Mouse (Mus musculus) stomach, embryonic 14.5 days (tissue): ENCODE measurements around the gene Aqp6. TPM values are rescaled to one million over a fixed set of nuclear protein-coding genes. Genes with fewer than 3 reads are reported as not detected.
A peak's percentile ranks its signal among the peaks of the same experiment; 100 is the strongest.

Experiments used
- ATAC-seq: fragments of 200-750 bp; cut with Nextera tagmentation; 2 replicates; pipeline ENCODE4 v1.8.0; 2017; ENCODE audit warnings: low read depth, moderate TSS enrichment; ENCODE audit not compliant: insufficient number of reproducible peaks, insufficient read depth, low FRiP score
- H3K27ac ChIP-seq: fragments of 300-500 bp; sonication (generic); 2 replicates; pipeline ENCODE4 v1.5.1; 2014; ENCODE audit warnings: mild to moderate bottlenecking, low read length, moderate library complexity, mixed read lengths
- H3K27me3 ChIP-seq: fragments of 300-500 bp; sonication (generic); 2 replicates; pipeline ENCODE4 v1.6.1; 2014; ENCODE audit warnings: low read length, control low read depth, mixed read lengths; ENCODE audit not compliant: control insufficient read depth, insufficient read depth
- H3K36me3 ChIP-seq: fragments of 300-500 bp; sonication (generic); 2 replicates; pipeline ENCODE4 v1.6.1; 2014; ENCODE audit warnings: mild to moderate bottlenecking, control low read depth, low read length, moderate library complexity, mixed read lengths; ENCODE audit not compliant: control insufficient read depth, insufficient read depth
- H3K4me1 ChIP-seq: fragments of 300-500 bp; sonication (generic); 2 replicates; pipeline ENCODE4 v1.6.1; 2014; ENCODE audit warnings: low read length, control low read depth, mixed read lengths; ENCODE audit not compliant: control insufficient read depth, insufficient read depth
- H3K4me2 ChIP-seq: fragments of 300-500 bp; sonication (generic); replicated peaks from 2 replicates; pipeline ENCODE4 v1.6.1; 2014; ENCODE audit warnings: low read depth, low read length, control low read depth
- H3K4me3 ChIP-seq: fragments of 300-500 bp; sonication (generic); 2 replicates; pipeline ENCODE4 v1.5.1; 2014; ENCODE audit warnings: low read depth, low read length, control low read depth
- H3K9ac ChIP-seq: fragments of 300-500 bp; sonication (generic); replicated peaks from 2 replicates; pipeline ENCODE4 v1.6.1; 2014; ENCODE audit warnings: low read depth, mild to moderate bottlenecking, control low read depth, low read length, moderate library complexity, mixed read lengths
- H3K9me3 ChIP-seq: fragments of 300-500 bp; sonication (generic); 2 replicates; pipeline ENCODE4 v1.6.1; 2016; ENCODE audit warnings: low read depth, low read length, control low read depth; ENCODE audit not compliant: control insufficient read depth
- WGBS: fragments of 180-500 bp; shearing (Covaris S2); extraction: QIAGEN DNeasy Blood & Tissue Kit; methylation state at CpG from one replicate; pipeline ENCODE4 v1.1.7; 2014; 5-methylcytosine and 5-hydroxymethylcytosine counted together
- polyA plus RNA-seq: library from polyadenylated mRNA; unstranded; fragments of >200 nt; fragmentation: Nextera tagmentation; extraction: Ambion mirVana; gene quantifications from 2 replicates; pipeline ENCODE4 v1.2.1, GENCODE M21; 2014

Gene Aqp6
- polyA plus RNA-seq, 1 experiment from 2014 or later = not detected

- H3K9ac ChIP-seq = no peak overlapping the region; the same call in 1 of the 2 replicates
- H3K4me3 ChIP-seq = peak overlapping the region; percentile 25
Observed at GRCm38 (mm10) chr15:99583463-99584344, 17.5 kb upstream of the Aqp6 start.

GRCm38 (mm10) chr15:99584407-99585202, 16.6 kb upstream of the Aqp6 start:
- Histone ChIP-seq H3K4me2 (peak overlapping the region; percentile 40), H3K9me3 (no peaks in the 10 kb centered on the region), H3K4me1 (peaks cover 14% of the 10 kb centered on the region), H3K27me3 (peaks cover 76% of the 10 kb centered on the region), H3K27ac (no peak overlapping the region), H3K4me3 (peak overlapping the region; percentile 25; the same call in 1 of the 2 replicates), H3K36me3 (no peaks in the 10 kb centered on the region), H3K9ac (no peak overlapping the region)
- WGBS = 3% methylated on average over 24 of the region's 24 CpGs
- peak; percentile 56 for ATAC-seq

More at GRCm38 (mm10) chr15:99583463-99584344, 17.5 kb upstream of the Aqp6 start:
- no peaks in the 10 kb centered on the region for H3K9me3 ChIP-seq
- H3K4me1 ChIP-seq = peaks cover 14% of the 10 kb centered on the region
- peaks cover 67% of the 10 kb centered on the region for H3K27me3 ChIP-seq
- H3K4me2 ChIP-seq = peak overlapping the region; percentile 40
- H3K27ac ChIP-seq = no peak overlapping the region
- 3% methylated on average over 54 of the region's 54 CpGs for WGBS
- no peaks in the 10 kb centered on the region for H3K36me3 ChIP-seq
- 0 out of 2 replicates have a peak, but pooled peaks have one; percentile 35 for ATAC-seq

- H3K4me1 ChIP-seq = peaks cover 18% of the 10 kb centered on the region
- ATAC-seq = no peak
- WGBS = 53% methylated on average over 6 of the region's 6 CpGs
- no peak overlapping the region for H3K4me3 ChIP-seq
- no peaks in the 10 kb centered on the region for H3K9me3 ChIP-seq
- no peak overlapping the region for H3K4me2 ChIP-seq
- no peaks in the 10 kb centered on the region for H3K36me3 ChIP-seq
- H3K27me3 ChIP-seq = peaks cover 84% of the 10 kb centered on the region
- no peak overlapping the region for H3K27ac ChIP-seq
- no peak overlapping the region for H3K9ac ChIP-seq
Observed at GRCm38 (mm10) chr15:99585741-99586140, 15.5 kb upstream of the Aqp6 start.

- Histone ChIP-seq H3K36me3 (no peaks in the 10 kb centered on the region), H3K9me3 (no peaks in the 10 kb centered on the region), H3K4me3 (no peak overlapping the region), H3K4me2 (no peak overlapping the region), H3K27ac (no peak overlapping the region), H3K27me3 (peaks cover 84% of the 10 kb centered on the region), H3K9ac (no peak overlapping the region), H3K4me1 (peaks cover 21% of the 10 kb centered on the region)
- 91% methylated on average over 3 of the region's 3 CpGs for WGBS
- no peak for ATAC-seq
Observed at GRCm38 (mm10) chr15:99586525-99586924, 14.7 kb upstream of the Aqp6 start.

GRCm38 (mm10) chr15:99589237-99589636, 12.0 kb upstream of the Aqp6 start:
- Histone ChIP-seq H3K27ac (no peak overlapping the region), H3K4me2 (no peak overlapping the region), H3K27me3 (peaks cover 88% of the 10 kb centered on the region), H3K36me3 (no peaks in the 10 kb centered on the region), H3K9ac (no peak overlapping the region), H3K9me3 (no peaks in the 10 kb centered on the region), H3K4me3 (no peak overlapping the region), H3K4me1 (peaks cover 15% of the 10 kb centered on the region)
- WGBS = 11% methylated on average over 9 of the region's 9 CpGs
- no peak for ATAC-seq

- no peak overlapping the region for H3K9ac ChIP-seq
- 20% methylated on average over 7 of the region's 7 CpGs for WGBS
- no peak overlapping the region for H3K4me3 ChIP-seq
- no peak for ATAC-seq
- H3K9me3 ChIP-seq = no peaks in the 10 kb centered on the region
- no peaks in the 10 kb centered on the region for H3K36me3 ChIP-seq
- no peak overlapping the region for H3K4me2 ChIP-seq
- H3K4me1 ChIP-seq = peaks cover 10% of the 10 kb centered on the region
- H3K27me3 ChIP-seq = peaks cover 87% of the 10 kb centered on the region
- no peak overlapping the region for H3K27ac ChIP-seq
Observed at GRCm38 (mm10) chr15:99589704-99590103, 11.5 kb upstream of the Aqp6 start.

GRCm38 (mm10) chr15:99590429-99591084, 10.6 kb upstream of the Aqp6 start, which contains the start of gene Aqp5:
Gene Aqp5, plus strand, starts transcription at chr15:99590782.
- peak within 1 kb of the TSS; percentile 66 for H3K4me2 ChIP-seq
- H3K36me3 ChIP-seq = no peaks in the 10 kb centered on the region
- no peaks in the 10 kb centered on the region for H3K9me3 ChIP-seq
- H3K27me3 ChIP-seq = peaks cover 84% of the 10 kb centered on the region
- H3K4me1 ChIP-seq = peaks cover 6% of the 10 kb centered on the region; the same call in 1 of the 2 replicates
- WGBS = 3% methylated on average over 59 of the region's 83 CpGs
- peak within 1 kb of the TSS; percentile 34 for H3K4me3 ChIP-seq
- no peak within 1 kb of the TSS for H3K9ac ChIP-seq
- 0 out of 2 replicates have a peak, but pooled peaks have one; percentile 61 for ATAC-seq
- H3K27ac ChIP-seq = no peak within 1 kb of the TSS

- peaks cover 69% of the 10 kb centered on the region for H3K27me3 ChIP-seq
- H3K9me3 ChIP-seq = no peaks in the 10 kb centered on the region
- H3K4me1 ChIP-seq = peaks cover 6% of the 10 kb centered on the region; the same call in 1 of the 2 replicates
- H3K4me3 ChIP-seq = no peak overlapping the region
- H3K4me2 ChIP-seq = no peak overlapping the region
- H3K27ac ChIP-seq = no peak overlapping the region
- no peaks in the 10 kb centered on the region for H3K36me3 ChIP-seq
- 63% methylated on average over 8 of the region's 8 CpGs for WGBS
- no peak overlapping the region for H3K9ac ChIP-seq
- no peak for ATAC-seq
Observed at GRCm38 (mm10) chr15:99592177-99592576, 9.0 kb upstream of the Aqp6 start.
